Mouse (Mus musculus): ENCODE data around the gene Rtn4r. TPM values are rescaled to one million over a fixed set of nuclear protein-coding genes. Genes with fewer than 3 reads are reported as not detected.

Rtn4r gene
- not detected in 2 replicates for polyA plus RNA-seq (2012; ENCODE audit: insufficient read depth, insufficient read length, low replicate concordance, missing spikeins)

DNA sequence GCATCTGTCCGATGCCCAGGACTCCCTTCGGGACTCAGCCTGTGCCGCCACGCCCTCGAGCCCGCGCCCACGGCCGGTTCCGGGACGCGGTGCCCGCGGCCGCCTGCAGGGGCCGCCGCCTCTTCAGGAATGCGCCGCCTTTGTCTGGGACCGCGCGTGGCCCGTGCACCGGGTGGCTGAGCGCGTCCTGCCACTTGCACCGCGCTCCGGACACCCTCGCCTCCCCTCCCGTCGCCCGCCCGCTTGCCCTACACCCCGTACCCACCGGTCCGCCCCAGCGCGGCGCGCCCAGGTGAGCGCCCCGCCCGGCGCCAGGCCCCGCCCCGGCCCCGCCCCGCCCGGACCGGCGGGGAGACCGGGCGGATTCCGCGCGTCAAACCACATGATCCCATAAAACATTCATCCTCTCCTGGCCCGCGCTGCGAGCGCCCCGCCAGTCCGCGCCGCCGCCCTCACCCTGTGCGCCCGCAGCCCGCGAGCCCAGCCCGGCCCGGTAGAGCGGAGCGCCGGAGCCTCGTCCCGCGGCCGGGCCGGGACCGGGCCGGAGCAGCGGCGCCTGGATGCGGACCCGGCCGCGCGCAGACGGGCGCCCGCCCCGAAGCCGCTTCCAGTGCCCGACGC, at the start of gene Rtn4r:
Gene Rtn4r, plus strand, starts transcription at position 402 of the 621 bp plus-strand sequence.
- peak; percentile 85 for TF ChIP-seq CTCF (IDR thresholded peaks at IDR 0.05; ENCODE audit: insufficient read depth, low read depth, low read length)
- no peak for TF ChIP-seq POLR2A (IDR thresholded peaks at IDR 0.05; ENCODE audit: insufficient read depth, low read depth, low read length)
- Histone ChIP-seq H3K4me1 (ENCODE audit: control insufficient read depth, insufficient read depth, low read length) (peaks cover 33% of the 10 kb centered on the region), H3K27ac (ENCODE audit: insufficient read depth, low read depth, low read length) (no peak within 1 kb of the TSS), H3K4me3 (ENCODE audit: insufficient read depth, low read depth, low read length) (peak within 1 kb of the TSS; percentile 65)
- WGBS = under 1% methylated on average over 74 of the region's 96 CpGs

DNA sequence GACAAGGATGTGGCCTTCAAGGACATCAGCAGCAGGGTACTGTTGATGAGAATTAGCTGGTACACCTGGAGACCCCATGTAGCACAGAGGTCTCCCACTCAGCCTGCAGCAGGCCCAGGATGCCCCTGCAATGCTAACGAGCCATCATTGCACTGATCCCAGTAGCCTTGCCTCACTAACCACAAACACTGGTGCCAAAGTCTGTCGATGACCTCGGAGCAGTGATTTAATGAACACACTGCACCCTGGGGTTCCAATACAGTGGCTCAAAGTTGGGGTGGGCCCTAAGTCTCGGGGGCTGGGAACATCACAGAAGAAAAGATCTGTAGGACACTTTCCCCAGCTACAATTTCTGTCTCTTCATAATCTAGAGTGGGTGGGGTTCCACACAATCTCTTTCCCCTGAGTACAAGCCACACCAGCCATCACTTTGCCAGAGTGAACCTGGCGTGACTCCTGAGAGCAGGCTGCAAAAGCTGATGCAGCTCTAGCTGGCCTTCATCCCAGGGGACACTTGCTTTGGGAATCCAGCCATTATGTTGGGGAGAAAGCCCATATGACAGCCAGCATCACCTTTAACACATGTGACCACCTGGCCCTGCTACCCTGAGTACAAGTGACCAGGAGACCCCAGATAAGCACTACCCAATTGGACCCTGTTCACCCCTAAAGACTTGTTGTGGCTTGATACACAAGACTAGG, 49.0 kb upstream of the Rtn4r start:
- TF ChIP-seq POLR2A (IDR thresholded peaks at IDR 0.05; ENCODE audit: insufficient read depth, low read depth, low read length) (no peak), CTCF (IDR thresholded peaks at IDR 0.05; ENCODE audit: insufficient read depth, low read depth, low read length) (no peak)
- Histone ChIP-seq H3K4me1 (ENCODE audit: control insufficient read depth, insufficient read depth, low read length) (peaks cover 6% of the 10 kb centered on the region), H3K27ac (ENCODE audit: insufficient read depth, low read depth, low read length) (no peak overlapping the region), H3K4me3 (ENCODE audit: insufficient read depth, low read depth, low read length) (no peak overlapping the region)
- 54% methylated on average over 5 of the region's 5 CpGs for WGBS

DNA sequence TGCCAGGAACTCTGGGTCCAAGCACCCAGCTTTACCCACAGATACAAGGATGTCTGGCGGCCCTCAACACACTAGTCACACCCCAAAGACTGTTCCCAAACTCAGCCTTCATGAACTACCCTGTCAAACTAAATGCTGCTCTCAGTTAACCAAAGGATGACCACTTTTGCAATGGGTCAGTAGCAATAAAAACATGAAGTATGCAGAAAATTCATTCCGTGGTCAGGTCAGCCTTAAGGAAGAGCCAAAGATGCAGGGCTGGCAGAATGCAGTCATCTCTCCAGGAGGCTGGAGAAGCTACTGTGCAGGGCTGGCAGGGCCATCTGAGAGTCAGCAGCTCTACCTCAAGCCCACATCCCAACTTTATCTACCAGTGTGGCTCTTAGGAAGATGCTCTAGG, 48.1 kb upstream of the Rtn4r start:
- no peak for TF ChIP-seq POLR2A (IDR thresholded peaks at IDR 0.05; ENCODE audit: insufficient read depth, low read depth, low read length)
- no peak for TF ChIP-seq CTCF (IDR thresholded peaks at IDR 0.05; ENCODE audit: insufficient read depth, low read depth, low read length)
- WGBS = 89% methylated on average over 2 of the region's 2 CpGs
- H3K27ac ChIP-seq (ENCODE audit: insufficient read depth, low read depth, low read length) = no peak overlapping the region
- no peak overlapping the region for H3K4me3 ChIP-seq (ENCODE audit: insufficient read depth, low read depth, low read length)
- peaks cover 8% of the 10 kb centered on the region; the same call in 1 of the 2 replicates for H3K4me1 ChIP-seq (ENCODE audit: control insufficient read depth, insufficient read depth, low read length)

DNA sequence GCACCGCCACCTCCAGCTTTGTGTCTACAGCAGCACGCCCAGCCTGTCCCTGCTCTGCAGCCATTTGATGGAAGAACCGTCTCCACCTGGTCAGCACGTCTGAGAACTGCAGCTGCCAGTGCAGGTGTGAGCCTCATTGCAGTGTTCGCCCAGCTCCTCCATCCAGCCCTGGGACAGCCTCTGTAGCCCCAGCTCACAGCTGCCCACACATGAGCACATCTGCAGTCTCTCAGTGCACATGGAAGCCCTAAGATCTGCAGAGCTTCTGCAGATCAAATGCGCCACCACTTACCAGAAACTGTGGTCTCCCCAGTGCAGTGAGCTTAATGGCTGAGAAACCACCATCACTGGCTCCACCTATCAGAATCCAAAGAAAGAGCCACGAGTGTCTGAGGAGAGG, 47.3 kb upstream of the Rtn4r start:
- 89% methylated on average over 7 of the region's 7 CpGs for WGBS
- Histone ChIP-seq H3K4me1 (ENCODE audit: control insufficient read depth, insufficient read depth, low read length) (peaks cover 8% of the 10 kb centered on the region; the same call in 1 of the 2 replicates), H3K4me3 (ENCODE audit: insufficient read depth, low read depth, low read length) (no peak overlapping the region), H3K27ac (ENCODE audit: insufficient read depth, low read depth, low read length) (no peak overlapping the region)
- no peak for TF ChIP-seq POLR2A (IDR thresholded peaks at IDR 0.05; ENCODE audit: insufficient read depth, low read depth, low read length)
- TF ChIP-seq CTCF (IDR thresholded peaks at IDR 0.05; ENCODE audit: insufficient read depth, low read depth, low read length) = no peak

DNA sequence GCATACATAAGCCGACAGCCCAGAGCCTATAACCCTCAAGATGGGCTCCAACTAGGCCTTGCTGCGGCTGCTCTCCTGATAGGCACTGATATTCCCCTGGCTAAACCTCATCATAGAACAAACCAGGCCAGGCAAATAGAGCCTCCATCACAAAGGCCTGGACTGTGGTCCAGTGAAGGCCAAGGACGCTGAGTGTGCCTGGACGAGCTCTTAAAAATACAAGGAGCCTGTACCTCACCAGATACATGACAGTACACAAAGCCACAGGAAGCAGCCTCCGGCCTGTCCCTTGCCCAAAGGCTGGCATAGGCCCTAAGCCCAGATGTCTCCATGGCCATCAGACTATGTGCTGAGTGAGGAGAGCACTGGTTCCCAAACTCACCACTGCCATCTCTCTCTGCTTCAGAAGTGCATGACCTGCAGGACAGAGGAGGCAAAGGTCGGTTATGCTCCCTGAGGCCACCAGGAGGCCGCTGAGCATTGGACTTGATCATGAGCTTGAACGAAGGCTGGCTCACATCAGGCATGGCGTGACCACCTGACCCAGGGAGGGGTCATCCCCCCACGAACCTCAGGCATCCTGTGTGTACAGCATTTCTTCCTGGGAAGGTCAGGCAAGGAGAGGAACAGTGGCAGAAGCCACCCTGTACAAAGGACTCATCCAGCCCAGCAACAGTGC, 46.2 kb upstream of the Rtn4r start:
- TF ChIP-seq POLR2A (IDR thresholded peaks at IDR 0.05; ENCODE audit: insufficient read depth, low read depth, low read length) (no peak), CTCF (IDR thresholded peaks at IDR 0.05; ENCODE audit: insufficient read depth, low read depth, low read length) (no peak)
- 90% methylated on average over 10 of the region's 10 CpGs for WGBS
- peaks cover 8% of the 10 kb centered on the region; the same call in 1 of the 2 replicates for H3K4me1 ChIP-seq (ENCODE audit: control insufficient read depth, insufficient read depth, low read length)
- H3K4me3 ChIP-seq (ENCODE audit: insufficient read depth, low read depth, low read length) = no peak overlapping the region
- no peak overlapping the region for H3K27ac ChIP-seq (ENCODE audit: insufficient read depth, low read depth, low read length)

DNA sequence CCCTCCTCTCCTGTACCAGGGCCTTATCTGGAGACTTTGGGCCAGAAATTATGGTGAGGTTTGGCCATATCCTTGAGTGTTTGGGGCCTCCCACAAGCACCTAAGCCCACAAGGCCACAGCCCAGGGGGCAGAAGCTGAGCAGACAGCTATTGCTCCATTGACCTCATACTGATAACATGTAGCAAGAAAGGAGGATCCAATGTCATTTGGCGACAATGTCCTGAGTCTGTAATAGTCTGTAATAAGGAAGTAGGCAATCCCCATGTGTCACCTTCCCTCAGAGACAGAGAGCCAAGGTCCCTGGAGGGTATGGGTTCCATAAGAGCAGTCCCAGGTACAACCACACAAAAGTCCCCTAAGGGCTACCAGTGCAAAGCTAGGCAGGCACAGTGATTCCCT, 45.2 kb upstream of the Rtn4r start:
- TF ChIP-seq POLR2A (IDR thresholded peaks at IDR 0.05; ENCODE audit: insufficient read depth, low read depth, low read length) = no peak
- no peak for TF ChIP-seq CTCF (IDR thresholded peaks at IDR 0.05; ENCODE audit: insufficient read depth, low read depth, low read length)
- 93% methylated on average over 1 of the region's 1 CpGs for WGBS
- 0 out of 2 replicates have a peak overlapping the region, but pooled peaks have one; percentile 17 for H3K27ac ChIP-seq (ENCODE audit: insufficient read depth, low read depth, low read length)
- H3K4me1 ChIP-seq (ENCODE audit: control insufficient read depth, insufficient read depth, low read length) = peaks cover 10% of the 10 kb centered on the region; the same call in 1 of the 2 replicates
- no peak overlapping the region for H3K4me3 ChIP-seq (ENCODE audit: insufficient read depth, low read depth, low read length)

DNA sequence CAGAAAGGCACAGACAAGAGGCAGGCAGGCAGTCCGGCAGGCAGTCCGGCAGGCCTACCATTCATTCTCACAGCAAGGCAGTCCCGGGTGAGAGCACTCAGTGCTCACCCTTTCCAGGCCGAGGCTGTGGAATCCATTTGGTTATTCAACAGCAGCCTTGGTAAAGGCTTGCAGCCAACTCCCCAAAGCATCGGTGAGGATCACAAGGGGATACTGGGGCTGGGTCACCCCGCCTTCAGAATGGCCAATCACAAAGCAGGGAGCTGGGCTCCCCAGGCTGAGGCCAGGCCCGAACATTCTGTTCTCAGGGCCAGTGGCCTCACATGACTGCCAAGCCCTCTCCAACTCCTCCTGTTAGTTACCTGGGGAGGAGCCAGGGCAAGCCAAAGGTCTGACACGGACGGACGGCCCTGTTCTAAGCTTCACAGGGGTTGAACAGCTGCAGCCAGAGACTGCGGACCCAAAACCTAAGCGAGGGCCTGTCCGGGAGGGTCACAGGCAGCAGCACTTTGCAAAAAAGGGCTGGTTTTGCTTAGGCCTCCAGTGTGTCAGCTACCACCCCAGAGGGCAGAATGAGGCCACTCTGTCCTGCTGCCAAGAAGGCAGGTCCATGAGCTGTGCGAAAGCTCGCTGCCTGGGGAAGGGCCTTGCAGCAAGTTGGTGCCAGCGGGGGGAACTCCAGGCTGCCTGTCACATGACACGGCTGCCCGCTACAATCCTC, 44.1 kb upstream of the Rtn4r start:
- TF ChIP-seq CTCF (IDR thresholded peaks at IDR 0.05; ENCODE audit: insufficient read depth, low read depth, low read length) (no peak), POLR2A (IDR thresholded peaks at IDR 0.05; ENCODE audit: insufficient read depth, low read depth, low read length) (no peak)
- 66% methylated on average over 18 of the region's 18 CpGs for WGBS
- peak overlapping the region; percentile 30; the same call in 1 of the 2 replicates for H3K27ac ChIP-seq (ENCODE audit: insufficient read depth, low read depth, low read length)

DNA sequence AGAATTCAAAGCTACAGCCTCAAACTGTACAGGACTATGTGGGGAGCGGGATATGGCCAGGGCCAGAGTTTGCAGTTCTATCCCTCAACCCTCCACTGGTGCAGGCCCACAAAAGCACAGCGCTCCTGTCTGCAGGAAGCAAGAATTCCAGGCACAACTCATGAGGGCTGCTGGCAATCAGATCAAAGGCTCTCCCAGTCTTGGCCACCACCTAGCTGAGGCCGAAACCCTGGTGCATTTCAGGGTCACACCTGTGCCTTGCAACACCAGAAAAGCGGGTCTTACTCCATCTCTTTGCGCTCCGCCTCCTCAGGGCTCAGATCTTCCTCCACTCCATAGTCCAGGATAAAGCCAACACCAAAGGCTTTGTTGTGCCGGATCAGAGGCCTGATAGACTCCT, 43.2 kb upstream of the Rtn4r start:
- Histone ChIP-seq H3K27ac (ENCODE audit: insufficient read depth, low read depth, low read length) (no peak overlapping the region), H3K4me3 (ENCODE audit: insufficient read depth, low read depth, low read length) (no peak overlapping the region), H3K4me1 (ENCODE audit: control insufficient read depth, insufficient read depth, low read length) (peaks cover 20% of the 10 kb centered on the region)
- TF ChIP-seq CTCF (IDR thresholded peaks at IDR 0.05; ENCODE audit: insufficient read depth, low read depth, low read length) (no peak), POLR2A (IDR thresholded peaks at IDR 0.05; ENCODE audit: insufficient read depth, low read depth, low read length) (0 out of 2 replicates have a peak, but pooled peaks have one; percentile 2)
- 91% methylated on average over 7 of the region's 7 CpGs for WGBS

More for the DNA sequence above, 44.1 kb upstream of the Rtn4r start:
- peaks cover 13% of the 10 kb centered on the region; the same call in 1 of the 2 replicates for H3K4me1 ChIP-seq (ENCODE audit: control insufficient read depth, insufficient read depth, low read length)
- no peak overlapping the region for H3K4me3 ChIP-seq (ENCODE audit: insufficient read depth, low read depth, low read length)
